Mouse (Mus musculus): ENCODE measurements around the gene Setd4.
"Not testable (repeated sequence)": the region's sequence is repeated elsewhere in the genome, so short reads cannot be mapped to it uniquely, and the experiment has no call there.

Gene Setd4

DNA sequence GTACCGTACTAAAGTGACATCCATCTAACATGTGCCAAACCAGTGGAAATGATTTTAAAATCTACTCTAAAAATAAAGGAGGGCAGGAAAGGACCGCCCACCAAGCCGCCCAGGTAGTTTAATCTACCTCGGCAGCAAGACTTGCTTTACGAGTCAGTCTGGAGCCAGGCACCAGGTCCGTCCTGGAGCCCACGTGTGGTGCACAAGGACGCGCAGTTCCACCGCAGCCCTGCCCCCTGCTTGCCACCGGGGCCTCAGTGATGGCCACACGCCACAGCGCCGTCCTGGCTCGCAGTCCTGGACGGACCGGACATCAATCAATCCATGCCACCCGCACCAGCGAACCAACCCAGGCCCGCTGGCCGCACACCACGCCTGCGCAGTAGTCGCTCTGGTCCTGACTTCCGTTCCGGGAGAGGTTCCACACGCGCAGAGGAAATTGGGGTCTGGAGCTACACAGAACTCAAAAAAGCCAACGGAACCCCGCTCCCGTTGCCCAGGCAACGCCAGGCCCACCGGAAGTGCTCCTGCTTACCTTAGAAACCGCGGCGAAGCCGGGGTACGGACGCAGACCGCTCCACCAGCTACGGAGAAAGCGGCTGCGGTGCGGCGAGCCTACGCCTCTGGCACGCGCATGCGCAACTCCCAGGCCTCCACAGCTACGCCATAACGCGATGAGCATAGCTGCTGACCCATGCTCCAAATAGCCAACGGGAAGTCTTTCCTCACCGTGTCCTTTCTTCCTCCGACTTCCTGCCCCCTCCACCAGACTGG is at the start of gene Setd4:
Gene Setd4 (minus strand): TSS at position 625 of the 774 bp plus-strand sequence.
- CTCF ChIA-PET, result no interaction called here

DNA sequence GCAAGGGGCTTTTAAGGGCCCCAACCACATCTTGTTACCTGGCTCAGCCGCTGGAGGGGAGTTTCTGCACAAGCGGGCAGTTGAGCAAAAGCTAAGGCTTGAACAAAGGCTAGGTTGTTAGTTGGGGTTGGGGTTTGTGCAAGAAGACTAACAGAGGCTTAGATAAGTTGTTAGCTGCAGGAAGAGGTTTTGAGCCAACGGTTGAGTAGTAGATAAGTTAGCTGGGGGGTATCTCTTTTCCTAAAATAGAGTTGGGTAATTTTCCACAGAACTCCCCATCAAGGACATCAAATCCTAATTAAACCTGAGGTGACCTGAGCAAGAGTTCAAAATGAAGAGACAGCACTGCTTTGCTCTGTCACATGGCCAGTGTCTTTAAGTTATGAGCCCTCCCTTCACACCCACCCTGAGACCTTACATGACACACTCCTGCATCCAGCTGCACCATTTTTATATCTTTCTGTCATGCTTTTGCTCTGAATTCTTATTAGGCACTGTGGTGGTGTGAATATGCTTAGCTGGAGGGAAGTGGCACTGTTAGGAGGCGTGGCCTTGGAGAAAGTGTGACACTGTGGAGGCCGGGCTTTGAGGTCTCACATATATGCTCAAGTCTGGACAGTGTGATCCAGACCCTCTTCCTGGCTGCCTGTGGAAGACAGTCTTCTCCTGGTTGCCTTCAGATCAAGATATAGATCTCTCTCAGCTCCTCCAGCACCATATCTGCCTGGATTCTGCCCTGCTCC is 44.7 kb upstream of the Setd4 start:
- CTCF ChIA-PET, result no interaction called here

DNA sequence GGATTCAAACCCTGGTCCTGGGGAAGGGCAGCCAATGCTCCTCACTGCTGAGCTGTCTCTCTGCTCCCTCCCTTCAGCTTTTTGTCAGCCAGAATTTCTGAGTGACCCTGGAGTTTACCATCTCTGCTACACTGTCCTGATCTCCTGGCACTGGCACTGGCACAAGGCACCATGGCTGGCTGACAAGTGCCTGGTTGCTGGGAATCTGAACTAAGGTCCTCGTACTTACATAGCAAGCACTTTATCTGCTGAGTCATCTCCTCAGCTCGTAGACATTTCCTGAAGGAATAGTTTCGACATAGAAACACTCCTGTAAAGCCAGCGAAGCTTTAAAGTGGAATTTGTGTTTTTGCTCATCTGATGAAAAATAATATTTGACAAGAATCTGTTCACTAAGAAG is 40.1 kb upstream of the Setd4 start:
- CTCF ChIA-PET, result no interaction called here

DNA sequence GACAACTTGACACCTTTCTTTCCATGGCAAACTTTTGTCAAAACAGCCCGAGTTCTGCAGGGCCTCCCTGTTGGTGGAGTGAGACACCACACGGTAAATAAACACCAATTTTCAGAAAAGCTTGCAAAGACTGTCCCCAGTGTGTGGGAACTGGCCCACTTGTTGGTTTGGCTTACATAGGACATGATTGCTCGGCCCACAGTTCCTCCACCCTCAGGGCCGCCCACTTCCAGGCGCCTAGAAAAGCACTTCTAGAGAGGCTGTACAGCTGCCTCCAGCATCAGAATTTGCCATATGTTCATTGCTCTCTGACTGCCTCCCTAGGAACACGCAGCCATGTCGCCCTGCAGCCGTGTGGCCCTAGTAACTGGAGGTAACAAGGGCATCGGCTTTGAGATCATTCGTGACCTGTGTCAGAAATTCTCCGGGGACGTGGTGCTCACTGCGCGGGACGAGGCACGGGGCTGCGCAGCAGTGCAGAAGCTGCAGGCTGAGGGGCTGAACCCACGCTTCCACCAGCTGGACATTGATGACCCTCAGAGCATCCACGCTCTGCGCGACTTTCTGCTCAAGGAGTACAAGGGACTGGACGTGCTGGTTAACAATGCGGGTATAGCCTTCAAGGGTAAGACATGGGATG is 24.0 kb upstream of the Setd4 start, which contains the start of gene Gm5678:
Gene Gm5678 (plus strand): TSS at position 337 of the 640 bp plus-strand sequence.
- CTCF ChIA-PET, result no interaction called here

GRCm38 (mm10) chr16:93626745-93627144 is 22.9 kb upstream of the Setd4 start:
- CTCF ChIA-PET, result interaction anchor here (0.5 to 0.6 kb wide), 2 partner anchors 11 to 69 kb away, joined by 3 read pairs; no protein-coding TSS in a partner anchor

DNA sequence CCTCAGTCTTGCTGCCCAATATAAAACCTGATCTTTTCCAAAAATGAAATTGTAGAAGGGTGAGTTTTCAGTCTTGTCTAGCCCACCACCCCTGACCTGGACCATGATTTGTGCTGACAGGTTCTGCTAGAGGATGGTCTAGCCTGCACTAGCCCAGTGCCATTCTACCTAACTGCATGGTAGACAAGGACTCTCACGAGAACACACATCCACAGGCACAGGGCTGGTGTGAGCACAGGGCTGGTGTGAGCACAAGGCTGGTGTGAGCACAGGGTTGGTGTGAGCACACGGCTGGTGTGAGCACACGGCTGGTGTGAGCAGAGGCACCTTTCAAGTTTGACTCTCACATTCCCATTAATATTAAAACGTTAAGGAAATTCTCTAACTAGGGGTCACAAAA is 20.8 kb upstream of the Setd4 start:
- CTCF ChIA-PET, result no interaction called here

- CTCF ChIA-PET, result not testable (repeated sequence)
Measured at GRCm38 (mm10) chr16:93623759-93624158, 19.9 kb upstream of the Setd4 start.

DNA sequence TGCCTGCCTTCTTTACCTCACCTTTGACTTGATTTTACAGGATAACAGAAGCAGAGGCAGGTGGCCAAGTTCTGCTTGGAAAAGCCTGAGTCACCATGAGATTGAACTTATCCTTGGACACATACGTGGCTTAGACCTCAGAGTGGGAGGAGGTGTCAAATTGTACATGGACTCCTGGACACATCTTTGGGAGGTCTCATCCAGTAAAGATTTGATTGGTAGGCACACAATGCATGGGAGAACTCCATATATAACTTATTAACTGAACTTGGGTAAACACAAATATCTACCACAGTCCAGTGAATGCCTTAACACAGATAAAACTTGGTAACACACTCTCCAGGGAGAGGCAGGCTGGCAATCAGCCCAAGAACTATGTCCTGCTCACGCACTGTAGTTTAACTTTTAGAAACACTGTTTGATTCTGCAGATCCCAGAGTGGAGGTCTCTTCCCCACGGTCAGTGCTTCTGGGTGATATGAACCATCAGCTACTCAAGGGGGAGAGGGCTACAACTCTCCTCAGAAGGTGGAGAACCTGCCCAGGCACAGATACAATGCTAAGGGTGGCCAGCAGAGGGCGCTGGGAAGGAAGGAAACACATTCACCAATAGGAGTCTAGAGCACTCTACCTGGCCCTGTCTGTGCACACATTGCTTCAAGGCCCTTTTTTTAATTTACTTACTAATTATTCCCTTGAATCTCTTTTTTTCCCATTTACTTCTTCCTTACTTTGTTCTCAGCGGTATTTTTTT is 11.4 kb upstream of the Setd4 start:
- CTCF ChIA-PET, result interaction anchor here (0.7 kb wide), 1 partner anchor 11 kb away, joined by 3 read pairs; no protein-coding TSS in a partner anchor

DNA sequence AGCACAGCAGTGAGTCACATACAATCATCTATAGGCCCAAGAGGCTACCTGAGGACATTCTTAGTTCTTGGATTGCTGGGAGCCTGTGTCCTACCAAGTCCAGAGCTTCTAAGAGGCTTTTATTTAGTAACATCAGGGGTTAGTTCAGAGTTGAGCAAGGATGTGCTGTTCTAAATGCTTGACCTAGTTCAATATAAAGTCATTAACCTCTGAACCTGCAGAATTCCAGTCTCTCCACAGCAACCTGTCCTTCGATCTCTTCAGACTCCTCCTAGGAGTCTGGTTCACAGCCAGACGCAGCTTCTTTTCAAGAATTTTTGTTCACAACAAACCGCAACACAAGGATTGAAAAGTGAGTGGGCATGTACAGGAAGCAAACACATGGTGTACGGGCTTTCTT is 7.1 kb upstream of the Setd4 start:
- CTCF ChIA-PET, result no interaction called here

DNA sequence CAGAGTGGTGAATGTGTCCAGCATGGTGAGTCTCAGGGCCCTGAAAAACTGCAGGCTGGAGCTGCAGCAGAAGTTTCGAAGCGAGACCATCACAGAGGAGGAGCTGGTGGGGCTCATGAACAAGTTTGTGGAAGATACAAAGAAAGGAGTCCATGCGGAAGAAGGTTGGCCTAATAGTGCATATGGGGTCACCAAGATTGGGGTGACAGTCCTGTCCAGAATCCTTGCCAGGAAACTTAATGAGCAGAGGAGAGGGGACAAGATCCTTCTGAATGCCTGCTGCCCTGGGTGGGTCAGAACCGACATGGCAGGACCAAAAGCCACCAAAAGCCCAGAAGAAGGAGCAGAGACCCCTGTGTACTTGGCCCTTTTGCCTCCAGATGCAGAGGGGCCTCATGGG is 5.9 kb upstream of the Setd4 start:
- CTCF ChIA-PET, result no interaction called here

DNA sequence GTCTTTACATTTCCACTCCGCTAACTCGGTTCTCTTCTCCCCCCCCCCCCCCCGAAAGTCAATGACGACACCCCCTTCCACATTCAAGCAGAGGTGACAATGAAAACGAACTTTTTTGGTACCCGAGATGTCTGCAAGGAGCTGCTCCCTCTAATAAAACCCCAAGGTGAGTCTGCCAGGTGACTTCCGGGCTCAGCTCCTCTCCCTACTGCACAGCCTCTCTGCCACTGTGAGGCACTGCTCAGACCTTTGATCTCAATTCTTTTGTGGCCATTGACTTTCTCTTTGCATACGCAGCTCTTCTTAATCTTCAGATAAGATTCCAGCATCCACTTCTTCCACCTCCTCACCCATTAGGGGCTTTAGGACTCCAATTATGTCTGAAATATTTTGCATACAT is 4.9 kb upstream of the Setd4 start:
- CTCF ChIA-PET, result interaction anchor here (0.6 to 0.7 kb wide), 2 partner anchors 82 to 103 kb away, joined by 3 to 5 read pairs; partner anchors contain the start of gene Dop1b

GRCm38 (mm10) chr16:93607669-93608101 is 3.8 kb upstream of the Setd4 start:
- CTCF ChIA-PET, result no interaction called here

- CTCF ChIA-PET, result interaction anchor here (0.6 kb wide), 1 partner anchor 8 kb away, joined by 6 read pairs; no protein-coding TSS in a partner anchor
Measured at GRCm38 (mm10) chr16:93606146-93606545, 2.3 kb upstream of the Setd4 start.

DNA sequence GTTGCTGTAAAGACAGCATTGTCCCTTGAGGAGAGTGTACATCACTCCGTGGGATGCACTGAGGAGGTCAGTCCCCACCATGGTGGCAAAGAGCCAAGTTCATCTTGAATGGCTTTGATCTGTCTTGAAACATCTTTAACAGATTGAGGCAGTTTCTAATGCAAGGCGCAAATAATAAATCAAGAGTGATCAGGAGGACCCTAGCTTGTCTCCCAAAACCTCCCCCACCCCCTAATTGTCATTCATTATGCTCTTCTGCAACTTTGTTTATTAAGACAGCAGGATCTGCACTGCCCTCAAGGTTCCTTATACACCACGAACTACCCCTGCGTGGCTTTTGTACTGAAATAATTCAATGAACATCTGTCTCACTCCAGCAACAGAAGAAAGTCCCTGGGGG is 1.7 kb upstream of the Setd4 start, which contains the start of gene Cbr1:
Gene Cbr1 (plus strand): TSS at position 301 of the 400 bp plus-strand sequence.
- CTCF ChIA-PET, result interaction anchor here (0.6 kb wide), 1 partner anchor 9 kb away, joined by 6 read pairs; no protein-coding TSS in a partner anchor

DNA sequence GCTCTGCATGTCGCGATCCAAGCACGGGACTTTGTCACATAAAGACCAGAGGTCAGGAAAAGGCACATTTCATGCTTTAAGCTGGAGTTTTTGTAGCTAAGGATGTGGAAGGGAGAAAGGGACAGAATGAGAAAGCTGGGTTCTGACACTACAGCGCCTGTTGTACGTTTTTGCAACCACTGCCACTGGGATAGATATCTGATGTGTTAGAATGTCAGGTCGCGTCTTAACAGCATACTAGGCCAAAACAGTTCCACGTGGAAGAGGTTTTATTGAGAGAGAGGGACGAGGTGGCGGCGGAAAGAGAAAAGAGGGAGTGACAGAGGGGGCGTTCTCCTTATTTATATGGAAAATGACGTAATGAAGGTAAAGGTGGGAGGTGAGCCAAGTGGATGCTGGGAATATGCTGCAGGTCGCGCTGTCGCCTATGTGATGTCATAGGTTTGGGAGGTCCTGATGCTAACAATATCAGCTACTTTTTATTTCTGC is 662 bp upstream of the Setd4 start:
- CTCF ChIA-PET, result no interaction called here

DNA sequence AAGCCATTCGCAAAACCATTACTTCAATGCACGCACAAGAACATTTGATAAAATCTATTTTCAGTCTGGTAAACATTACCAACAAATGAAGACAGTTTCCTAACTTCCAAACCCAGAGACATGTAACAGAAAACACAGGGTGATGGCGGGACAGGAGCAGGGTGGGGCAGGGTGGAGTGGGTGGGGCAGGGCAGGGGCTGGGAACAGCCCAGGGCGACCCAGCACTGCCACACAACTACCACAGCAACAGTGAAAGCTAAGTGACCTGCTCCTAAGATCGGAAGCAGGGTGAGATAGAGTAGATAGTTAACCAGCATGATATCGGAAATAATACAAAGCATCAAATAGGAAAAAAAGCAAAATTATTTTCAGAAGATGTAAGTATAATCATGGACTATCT is 4.4 kb downstream of the Setd4 start:
- CTCF ChIA-PET, result no interaction called here

- CTCF ChIA-PET, result no interaction called here
Measured at GRCm38 (mm10) chr16:93597551-93597950, 6.3 kb downstream of the Setd4 start.

DNA sequence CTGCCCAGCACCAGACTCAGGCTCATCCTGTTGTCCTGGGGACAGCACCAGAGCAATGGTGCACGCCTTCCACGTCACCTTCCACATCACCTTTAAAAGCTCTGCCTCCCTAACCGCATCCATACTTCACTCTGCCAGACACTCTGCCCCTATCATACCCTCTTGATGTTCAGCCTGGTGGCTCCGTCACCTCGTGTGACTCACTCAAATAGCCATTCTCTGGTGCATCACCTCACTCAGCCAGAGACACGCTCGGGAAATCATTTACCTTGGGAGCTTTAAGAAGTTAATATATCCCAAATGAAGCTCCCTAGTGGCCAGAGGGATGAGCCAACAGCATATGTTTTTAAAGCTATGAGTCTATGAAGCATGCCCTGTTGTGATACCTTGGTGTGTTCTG is 7.1 kb downstream of the Setd4 start:
- CTCF ChIA-PET, result no interaction called here

- CTCF ChIA-PET, result interaction anchor here (0.6 kb wide), 1 partner anchor 115 kb away, joined by 3 read pairs; no protein-coding TSS in a partner anchor
Measured at GRCm38 (mm10) chr16:93595766-93596165, 8.1 kb downstream of the Setd4 start.

DNA sequence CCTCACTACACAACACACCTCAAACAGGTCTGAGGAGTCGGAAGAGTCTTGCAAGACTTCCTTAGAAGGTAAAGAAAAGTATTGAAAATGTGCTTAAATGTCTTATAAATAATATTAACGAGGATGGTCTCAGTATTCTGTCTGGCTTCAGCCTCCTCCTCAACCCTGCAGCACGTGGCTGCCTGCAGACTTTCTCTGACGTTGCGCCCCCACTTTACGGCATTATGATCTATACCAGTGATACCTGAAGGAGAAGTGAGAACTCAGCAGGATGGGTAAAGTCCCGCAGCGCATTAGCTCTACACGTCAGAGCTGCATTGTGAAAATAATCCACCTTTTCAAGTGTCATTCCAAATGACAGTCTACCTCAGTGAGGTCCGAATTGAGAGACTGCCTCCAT is 9.4 kb downstream of the Setd4 start:
- CTCF ChIA-PET, result no interaction called here

DNA sequence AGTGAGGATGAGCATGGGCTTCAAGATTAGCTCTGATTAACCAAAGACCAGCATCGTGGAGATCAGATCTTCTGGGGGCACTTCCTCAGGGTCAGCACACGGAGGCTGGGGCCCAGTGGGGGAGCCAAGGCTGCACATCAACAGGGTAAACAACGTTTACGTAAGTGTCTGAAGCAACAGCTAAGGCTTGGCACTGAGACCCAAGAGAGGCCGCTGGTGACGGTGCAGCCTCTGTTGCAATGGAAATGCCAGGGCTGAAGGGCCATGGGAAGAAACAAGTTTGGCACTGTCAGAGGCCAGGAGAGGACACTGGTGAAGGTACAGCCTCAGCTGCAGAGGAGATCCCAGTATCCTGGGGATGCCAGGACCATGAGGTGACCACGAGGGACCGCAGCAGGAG is 10.5 kb downstream of the Setd4 start:
- CTCF ChIA-PET, result no interaction called here

Data from spleen, embryonic (tissue).